Mouse (Mus musculus) cortical plate, adult 2 months (tissue): Measurements from ENCODE around the gene Tppp2.

Source experiments
- CTCF ChIP-seq: fragments of 200-500 bp; IDR thresholded peaks from 2 replicates; pipeline ENCODE4 v1.5.1; 2011; ENCODE audit warnings: mild to moderate bottlenecking, control low read depth, low read length; ENCODE audit not compliant: insufficient read depth; ENCODE audit errors: extremely low read depth
- POLR2A ChIP-seq: fragments of 200-500 bp; IDR thresholded peaks from 2 replicates; pipeline ENCODE4 v1.6.1; 2011; ENCODE audit warnings: mild to moderate bottlenecking, low read length, control low read depth; ENCODE audit not compliant: insufficient read depth; ENCODE audit errors: extremely low read depth

DNA sequence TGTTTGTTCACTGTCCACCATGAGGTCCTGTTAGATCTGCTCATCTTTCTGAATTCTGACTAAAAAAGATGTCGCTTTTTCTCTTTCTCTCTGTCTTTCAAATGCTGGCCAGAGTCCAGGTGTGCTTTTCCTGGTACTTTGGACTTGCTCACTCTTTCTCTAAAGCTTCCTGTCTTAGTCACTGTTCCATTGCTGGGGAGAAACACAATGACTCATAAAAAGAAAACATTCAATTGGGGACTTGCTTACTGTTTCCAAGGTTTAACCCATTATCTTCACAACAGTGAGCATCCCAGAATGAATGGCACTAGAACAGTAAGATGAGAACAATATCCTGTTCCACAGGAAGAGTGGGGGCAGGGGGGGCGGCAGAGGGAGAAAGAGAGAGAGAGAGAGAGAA lies 42.1 kb downstream of the Tppp2 start:
- TF ChIP-seq CTCF = no peak
- TF ChIP-seq POLR2A = no peak
